7 mouse cellular contexts compared by ENCODE assay signal in the genomic region with DNA sequence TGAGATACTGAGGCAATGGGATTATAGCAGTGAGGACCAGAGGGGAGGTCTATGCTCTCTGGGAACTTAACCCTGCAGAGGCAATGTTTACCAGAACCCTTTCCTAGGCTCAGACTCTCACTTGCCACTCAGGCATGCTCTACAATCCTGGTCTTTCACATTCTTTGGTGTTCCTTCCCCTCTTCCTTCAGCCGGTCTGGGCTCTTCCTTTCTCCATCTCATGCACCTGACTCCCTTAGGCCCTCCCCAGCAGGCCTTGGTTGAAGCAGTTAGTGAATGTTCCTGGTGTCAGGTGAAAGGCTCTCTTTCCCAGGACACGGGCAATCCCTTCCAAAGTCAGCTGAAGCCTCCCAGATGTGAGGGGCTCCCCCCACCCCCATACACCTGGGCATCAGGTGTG. TPM values are rescaled to one million over a fixed set of nuclear protein-coding genes. Genes with fewer than 3 reads are reported as not detected.
DNase-seq lines count a peak whose midpoint lies in the region; ATAC-seq and TF ChIP-seq lines count a peak whose summit lies in the region.

A gene (plus strand): TSS at position 301 of the 400 bp plus-strand sequence.

- no peaks in the 10 kb centered on the region for H3K9me3 ChIP-seq in limb, embryonic 13.5 days

- no peak; the same call in 1 of the 2 replicates for ATAC-seq in limb, embryonic 13.5 days (ENCODE audit: low FRiP score, low read depth)

- H3K4me3 ChIP-seq in embryonic fibroblast, embryonic 13.5 days (ENCODE audit: insufficient read depth, low read length), result peak within 1 kb of the TSS; percentile 83
- H3K4me3 ChIP-seq in limb, embryonic 13.5 days, result peak within 1 kb of the TSS; percentile 79
- H3K4me3 ChIP-seq in small intestine, adult 2 months (ENCODE audit: low read depth, low read length), result peak within 1 kb of the TSS; percentile 93

- H3K27ac ChIP-seq in embryonic fibroblast, embryonic 13.5 days (ENCODE audit: insufficient read depth, low read length), result peak within 1 kb of the TSS; percentile 59
- H3K27ac ChIP-seq in limb, embryonic 13.5 days, result peak within 1 kb of the TSS; percentile 82
- H3K27ac ChIP-seq in small intestine, adult 2 months (ENCODE audit: insufficient read depth, low read depth, low read length), result peak within 1 kb of the TSS; percentile 87

- intact Hi-C loops in heart, postnatal 25 days (cut with DNase I), result loop anchor here (5.0 kb wide), 3 partner anchors 87 to 173 kb away; a partner anchor contains a TSS

- DNase-seq in thymus, postnatal 0 days (ENCODE audit: low spot score), result no peak
- no peak for DNase-seq in thymus, adult 18-20 months
- DNase-seq in heart, postnatal 25 days (ENCODE audit: low spot score), result no peak
- DNase-seq in urinary bladder, postnatal 36 days (ENCODE audit: low spot score in 2 of 2), result no peak

- peak within 1 kb of the TSS; percentile 93 for H3K9ac ChIP-seq in limb, embryonic 13.5 days

- 13% methylated on average over 2 of the region's 2 CpGs for WGBS in limb, embryonic 13.5 days
- WGBS in small intestine, adult 2 months, result 2% methylated on average over 2 of the region's 2 CpGs

- TF ChIP-seq CTCF in embryonic fibroblast, embryonic 13.5 days (IDR thresholded peaks at IDR 0.05; ENCODE audit: borderline replicate concordance, insufficient read depth, low read length), result no peak
- TF ChIP-seq CTCF in small intestine, adult 2 months (IDR thresholded peaks at IDR 0.05; ENCODE audit: extremely low read depth, insufficient read length, insufficient replicate concordance, low read depth, low read length), result no peak

- H3K4me1 ChIP-seq in embryonic fibroblast, embryonic 13.5 days (ENCODE audit: control insufficient read depth, insufficient read depth, low read length), result 0 out of 2 replicates have a peak, but pooled peaks cover 6% of the 10 kb centered on the region
- peaks cover 25% of the 10 kb centered on the region for H3K4me1 ChIP-seq in limb, embryonic 13.5 days
- peaks cover 9% of the 10 kb centered on the region for H3K4me1 ChIP-seq in small intestine, adult 2 months (ENCODE audit: control insufficient read depth, insufficient read depth, insufficient read length, low read length)

- peaks cover 52% of the 10 kb centered on the region for H3K36me3 ChIP-seq in limb, embryonic 13.5 days
- H3K36me3 ChIP-seq in small intestine, adult 2 months (ENCODE audit: control insufficient read depth, insufficient read depth, low read length), result peaks cover 13% of the 10 kb centered on the region

- peak within 1 kb of the TSS; percentile 94 for H3K4me2 ChIP-seq in limb, embryonic 13.5 days (replicated peaks)

- no peaks in the 10 kb centered on the region for H3K27me3 ChIP-seq in limb, embryonic 13.5 days
- no peaks in the 10 kb centered on the region for H3K27me3 ChIP-seq in small intestine, adult 2 months (ENCODE audit: control insufficient read depth, insufficient read depth, low read length)

- no peak for TF ChIP-seq POLR2A in embryonic fibroblast, embryonic 13.5 days (IDR thresholded peaks at IDR 0.05; ENCODE audit: low read depth, low read length)
- TF ChIP-seq POLR2A in small intestine, adult 2 months (IDR thresholded peaks at IDR 0.05; ENCODE audit: low read depth, low read length), result no peak

RNA-seq across cellular contexts. Expression of the gene that starts here (rescaled TPM):
- polyA plus RNA-seq in thymus, postnatal 0 days (2015; fragmentation: Nextera tagmentation; extraction: Ambion mirVana), result 273 and 277 TPM in 2 replicates
- 51.4 and 59.6 TPM in 2 replicates for polyA plus RNA-seq in embryonic fibroblast, embryonic 13.5 days (2011; ENCODE audit: insufficient read length, low read depth, missing spikeins)
- 10 to 100 TPM; 80.9 to 90.1 TPM for total RNA-seq in heart, postnatal 25 days (2021)
- polyA plus RNA-seq in limb, embryonic 13.5 days (2015; fragmentation: Nextera tagmentation; extraction: Ambion mirVana), result 182 and 195 TPM in 2 replicates
- polyA plus RNA-seq in small intestine, adult 2 months (2012; rRNA removed), result 104 and 142 TPM in 2 replicates
